Mouse (Mus musculus) bone marrow macrophage, adult 2 months (primary cell): ENCODE data around the gene Hsd17b11. TPM values are rescaled to one million over a fixed set of nuclear protein-coding genes. Genes with fewer than 3 reads are reported as not detected.

Source experiments
- H3K27ac ChIP-seq: 2 replicates; pipeline ENCODE4 v1.5.1; 2012; ENCODE audit warnings: low read depth, low read length; ENCODE audit not compliant: insufficient read depth
- H3K4me1 ChIP-seq: 2 replicates; pipeline ENCODE4 v1.6.1; 2012; ENCODE audit warnings: low read length; ENCODE audit not compliant: control insufficient read depth, insufficient read depth
- H3K4me3 ChIP-seq: 2 replicates; pipeline ENCODE4 v1.5.1; 2012; ENCODE audit warnings: mild to moderate bottlenecking, low read length, moderate library complexity; ENCODE audit not compliant: insufficient read depth
- CTCF ChIP-seq: IDR thresholded peaks from 2 replicates; pipeline ENCODE4 v1.5.1; 2012; ENCODE audit warnings: low read depth, mild to moderate bottlenecking, low read length, moderate library complexity
- POLR2A ChIP-seq: IDR thresholded peaks from 2 replicates; pipeline ENCODE4 v1.6.1; 2012; ENCODE audit warnings: mild to moderate bottlenecking, low read depth, low read length, borderline replicate concordance
- polyA plus RNA-seq: library from polyadenylated mRNA; stranded (reverse); fragments of >200 nt; gene quantifications from 2 replicates; pipeline ENCODE4 v1.2.4, GENCODE M21; 2012; ENCODE audit not compliant: missing spikeins, insufficient read depth, insufficient read length

Gene Hsd17b11
- polyA plus RNA-seq, 1 experiment, result 205 TPM

DNA sequence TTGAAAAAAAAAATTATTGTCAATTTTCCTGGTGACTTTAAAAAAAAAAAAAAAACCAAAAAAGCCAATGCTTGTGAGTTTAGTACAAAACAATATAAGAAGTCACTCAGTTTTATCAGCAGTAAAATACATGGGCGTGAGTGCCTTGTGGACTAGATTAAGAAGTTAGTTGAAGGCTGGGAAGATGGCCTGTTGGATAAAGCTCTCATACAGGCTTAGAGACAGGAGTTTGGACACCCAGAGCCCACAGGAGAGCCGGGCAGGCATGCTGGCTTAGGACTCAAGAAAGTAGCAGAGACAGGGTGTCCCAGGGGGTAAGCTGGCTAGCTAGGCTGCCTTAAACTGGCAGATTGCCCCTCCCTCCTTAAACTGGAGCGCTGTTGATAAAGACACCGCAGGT, 33.2 kb upstream of the Hsd17b11 start:
- Histone ChIP-seq H3K4me1 (peaks cover under 1% of the 10 kb centered on the region; the same call in 1 of the 2 replicates), H3K4me3 (no peak overlapping the region), H3K27ac (no peak overlapping the region)
- no peak for TF ChIP-seq POLR2A
- no peak for TF ChIP-seq CTCF

GRCm38 (mm10) chr5:104052956-104053355, 31.2 kb upstream of the Hsd17b11 start:
- no peak for TF ChIP-seq POLR2A
- TF ChIP-seq CTCF, result peak; percentile 56
- Histone ChIP-seq H3K4me3 (no peak overlapping the region), H3K27ac (no peak overlapping the region), H3K4me1 (peaks cover 2% of the 10 kb centered on the region; the same call in 1 of the 2 replicates)

DNA sequence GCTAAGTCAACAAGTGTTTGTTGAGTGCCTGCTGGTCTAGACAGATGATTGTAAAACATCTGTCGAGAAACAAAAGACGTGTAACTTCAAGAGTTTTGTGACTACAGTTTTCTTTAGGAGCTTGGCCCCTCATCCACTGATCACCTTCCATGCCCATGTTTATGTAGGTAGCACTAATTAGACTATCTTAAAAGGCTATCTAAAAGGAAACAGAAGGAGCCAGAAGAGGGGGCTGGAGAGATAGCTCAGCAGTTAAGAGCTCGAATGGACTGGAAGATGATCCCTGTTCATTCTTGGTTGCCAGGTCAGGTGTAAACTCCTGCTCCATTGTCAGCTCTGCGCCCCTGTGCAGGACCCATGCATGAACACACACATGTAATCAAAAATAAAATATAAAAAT, 26.4 kb upstream of the Hsd17b11 start:
- Histone ChIP-seq H3K4me3 (peak overlapping the region; percentile 99), H3K4me1 (peaks cover 25% of the 10 kb centered on the region), H3K27ac (peak overlapping the region; percentile 87)
- TF ChIP-seq POLR2A (no peak), CTCF (no peak)

DNA sequence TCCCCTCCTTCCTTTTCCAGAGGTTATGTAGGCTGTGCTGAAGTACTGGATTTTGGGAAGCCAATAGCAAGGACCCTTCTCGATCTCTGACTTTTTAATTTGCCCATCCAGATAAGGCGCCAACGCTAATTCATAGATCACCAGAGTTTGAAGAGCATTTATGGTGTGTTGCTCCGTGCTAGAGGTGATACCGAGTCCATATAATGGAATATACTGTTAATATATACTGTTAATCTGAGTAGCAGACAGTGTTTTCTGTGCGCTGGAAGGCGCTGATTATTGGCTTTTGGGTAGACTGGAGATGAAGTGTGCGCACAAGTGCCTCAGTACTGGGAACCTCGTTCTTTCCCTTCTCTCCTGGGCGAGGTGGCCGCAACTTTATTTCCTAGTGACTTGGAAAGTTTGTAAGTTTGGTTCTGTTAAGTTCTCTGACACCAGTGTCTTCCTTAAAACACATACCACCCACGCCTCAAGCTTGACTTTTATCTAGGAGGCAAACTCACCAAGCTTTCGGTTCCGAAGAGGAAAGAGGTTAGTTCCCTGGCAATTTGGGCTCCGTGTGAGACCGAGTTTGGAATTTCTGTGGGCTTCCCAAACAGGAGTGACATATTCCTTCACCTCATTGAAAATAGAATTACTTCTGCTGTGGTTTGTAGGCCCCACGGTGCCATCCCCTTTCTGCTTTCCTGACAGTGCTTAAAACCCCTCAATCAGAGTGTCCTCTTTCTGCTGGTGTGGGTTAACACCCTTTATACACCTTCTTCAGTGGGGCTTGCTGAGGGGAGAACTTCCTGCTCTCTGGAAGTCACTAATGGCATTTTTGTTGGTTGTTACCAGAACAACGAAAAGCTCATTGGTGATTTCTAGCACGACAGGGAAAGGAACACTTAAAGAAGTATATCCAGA, 25.7 kb upstream of the Hsd17b11 start:
- TF ChIP-seq CTCF (no peak), POLR2A (no peak)
- Histone ChIP-seq H3K4me1 (peaks cover 31% of the 10 kb centered on the region), H3K27ac (peak overlapping the region; percentile 87), H3K4me3 (peak overlapping the region; percentile 99)

DNA sequence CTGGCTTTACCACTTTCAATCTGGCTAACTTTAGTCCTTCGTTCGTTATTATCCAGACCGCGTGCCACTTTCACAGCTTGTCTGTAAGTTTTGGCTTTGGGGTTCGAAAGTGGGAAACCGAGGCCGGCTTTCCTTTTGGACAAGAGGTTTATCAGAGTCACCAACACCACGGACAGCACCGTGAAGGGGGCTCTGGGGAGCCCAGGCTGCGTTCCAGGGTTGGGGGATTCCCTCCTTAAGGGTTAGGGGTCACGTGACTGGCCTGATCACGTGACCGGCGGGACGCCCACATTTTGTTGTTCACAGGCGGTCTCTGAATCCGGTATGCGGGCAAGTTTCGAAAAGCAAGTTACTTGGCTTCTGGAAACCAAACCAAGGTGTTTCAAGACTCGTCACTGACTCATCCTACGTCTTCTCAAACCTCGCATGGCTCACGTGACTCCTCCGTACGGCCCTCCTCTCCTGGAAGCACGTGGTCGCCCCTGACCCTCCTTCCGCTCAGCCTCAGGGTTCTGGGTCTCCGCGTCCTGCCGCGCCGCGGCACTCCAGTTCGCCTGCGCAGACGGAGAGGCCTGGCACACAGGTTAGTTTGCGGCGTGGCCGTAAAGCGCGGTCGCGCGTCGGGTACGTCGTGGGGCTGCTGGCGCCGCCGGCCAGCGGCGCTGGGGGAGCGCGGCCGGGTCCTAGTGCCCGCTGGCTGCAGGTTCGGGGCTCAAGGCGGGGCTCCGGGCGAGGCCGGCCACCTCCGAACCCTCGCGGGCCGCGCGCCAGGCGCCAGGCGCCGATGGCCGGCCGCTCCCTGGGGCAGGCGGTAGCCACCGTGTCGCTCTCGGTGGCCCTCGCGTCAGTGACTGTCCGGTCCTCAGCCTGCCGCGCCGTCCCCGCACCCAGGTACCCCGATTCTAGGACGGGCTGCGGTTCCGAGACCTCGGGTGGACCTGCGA, 24.8 kb upstream of the Hsd17b11 start, which contains the start of gene Nudt9:
Gene Nudt9 (plus strand): TSS at position 51 of the 944 bp plus-strand sequence.
- TF ChIP-seq POLR2A (no peak), CTCF (0 out of 2 replicates have a peak, but pooled peaks have one; percentile 7)
- Histone ChIP-seq H3K27ac (peak within 1 kb of the TSS; percentile 89), H3K4me3 (peak within 1 kb of the TSS; percentile 99), H3K4me1 (peaks cover 31% of the 10 kb centered on the region)

GRCm38 (mm10) chr5:104043704-104044103, 22.0 kb upstream of the Hsd17b11 start:
- Histone ChIP-seq H3K27ac (peak overlapping the region; percentile 45), H3K4me3 (no peak overlapping the region), H3K4me1 (peaks cover 32% of the 10 kb centered on the region)
- TF ChIP-seq CTCF, result no peak

DNA sequence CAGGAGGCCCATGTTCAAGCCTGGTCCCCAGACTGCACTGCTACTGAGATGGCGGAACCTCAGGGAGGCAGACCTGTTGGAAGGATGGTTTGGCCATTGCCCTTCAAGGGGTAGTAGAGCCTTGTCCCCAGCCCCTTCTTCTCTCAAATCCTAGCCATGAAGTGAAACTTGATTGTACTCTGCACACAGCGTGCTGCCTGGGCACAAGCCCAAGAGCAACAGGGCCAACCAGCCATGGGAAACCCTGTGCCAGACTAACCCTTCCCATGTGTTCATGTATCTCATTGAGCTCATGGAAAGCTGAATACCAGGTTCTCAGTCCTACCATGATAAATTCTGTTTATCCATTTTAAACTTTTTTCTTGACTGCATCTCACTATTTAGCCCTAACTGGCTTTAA, 21.2 kb upstream of the Hsd17b11 start:
- no peak overlapping the region for H3K27ac ChIP-seq
- no peak overlapping the region for H3K4me3 ChIP-seq
- peaks cover 32% of the 10 kb centered on the region for H3K4me1 ChIP-seq
- TF ChIP-seq CTCF (no peak), POLR2A (no peak)

GRCm38 (mm10) chr5:104039154-104039932, 17.6 kb upstream of the Hsd17b11 start:
- TF ChIP-seq POLR2A (no peak), CTCF (peak; percentile 37)
- Histone ChIP-seq H3K27ac (no peak overlapping the region), H3K4me3 (no peak overlapping the region), H3K4me1 (peaks cover 19% of the 10 kb centered on the region)

DNA sequence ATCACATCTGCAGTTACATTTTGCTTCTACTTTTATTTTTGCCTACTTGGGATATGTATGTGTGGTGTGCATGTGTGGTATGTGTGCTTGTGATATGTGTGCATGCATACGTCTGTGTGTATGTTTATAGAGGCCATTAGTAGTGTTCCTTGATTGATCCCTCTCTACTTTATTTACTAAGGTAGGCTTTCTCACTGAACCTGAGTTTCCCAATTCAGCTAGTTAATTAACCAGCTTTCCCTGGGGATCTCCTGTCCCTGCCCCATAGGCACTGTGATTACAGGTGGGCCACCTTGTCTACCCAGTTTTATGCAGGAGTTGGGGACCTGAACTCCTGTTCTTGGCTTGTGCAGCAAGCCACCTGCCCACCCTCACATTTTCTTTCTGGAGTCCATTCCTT, 15.0 kb upstream of the Hsd17b11 start:
- no peak overlapping the region for H3K27ac ChIP-seq
- no peak overlapping the region for H3K4me3 ChIP-seq
- TF ChIP-seq POLR2A, result no peak
- no peak for TF ChIP-seq CTCF
- H3K4me1 ChIP-seq, result peaks cover 8% of the 10 kb centered on the region
